Mouse (Mus musculus) heart, adult 2 months (tissue): ENCODE data around the gene Dab1.

ENCODE experiments used
- CTCF ChIP-seq: fragments of 200-600 bp; IDR thresholded peaks from 2 replicates; pipeline ENCODE4 v1.8.1; 2022; ENCODE audit warnings: antibody characterized with exemption, mild to moderate bottlenecking, moderate library complexity
- POLR2A ChIP-seq: fragments of 200-500 bp; IDR thresholded peaks from 2 replicates; pipeline ENCODE4 v1.6.1; 2011; ENCODE audit warnings: mild to moderate bottlenecking, low read depth, low read length, control low read depth; ENCODE audit not compliant: insufficient read depth

- TF ChIP-seq CTCF: no peak
- no peak for TF ChIP-seq POLR2A
Observed at GRCm38 (mm10) chr4:104602804-104603203, 983.6 kb downstream of the Dab1 start.
